Mouse (Mus musculus): ENCODE measurements around the gene Sdk1.
A peak's percentile ranks its signal among the peaks of the same experiment; 100 is the strongest.

Sdk1 gene

GRCm38 (mm10) chr5:141447247-141447646 is 206.0 kb downstream of the Sdk1 start:
- no peak for DNase-seq (ENCODE audit: low read depth, low spot score)

- no peak for DNase-seq (ENCODE audit: low read depth, low spot score)
Measured at GRCm38 (mm10) chr5:141463417-141463816, 222.1 kb downstream of the Sdk1 start.

- DNase-seq (ENCODE audit: low read depth, low spot score): no peak
Measured at GRCm38 (mm10) chr5:141468821-141469220, 227.5 kb downstream of the Sdk1 start.

- no peak for DNase-seq (ENCODE audit: low read depth, low spot score)
Measured at GRCm38 (mm10) chr5:141505281-141505680, 264.0 kb downstream of the Sdk1 start.

GRCm38 (mm10) chr5:141506344-141506743 is 265.1 kb downstream of the Sdk1 start:
- DNase-seq (ENCODE audit: low read depth, low spot score): peak; percentile 24

GRCm38 (mm10) chr5:141524801-141525715 is 283.8 kb downstream of the Sdk1 start:
- peak; percentile 10 for DNase-seq (ENCODE audit: low read depth, low spot score)

GRCm38 (mm10) chr5:141540193-141540592 is 298.9 kb downstream of the Sdk1 start:
- no peak for DNase-seq (ENCODE audit: low read depth, low spot score)

GRCm38 (mm10) chr5:141542890-141543666 is 301.8 kb downstream of the Sdk1 start:
- no peak for DNase-seq (ENCODE audit: low read depth, low spot score)

- DNase-seq (ENCODE audit: low read depth, low spot score): no peak
Measured at GRCm38 (mm10) chr5:141553444-141553843, 312.2 kb downstream of the Sdk1 start.

GRCm38 (mm10) chr5:141558731-141559130 is 317.4 kb downstream of the Sdk1 start:
- DNase-seq (ENCODE audit: low read depth, low spot score): no peak

- DNase-seq (ENCODE audit: low read depth, low spot score): no peak
Measured at GRCm38 (mm10) chr5:141560325-141560724, 319.0 kb downstream of the Sdk1 start.

GRCm38 (mm10) chr5:141561989-141562560 is 320.8 kb downstream of the Sdk1 start:
- DNase-seq (ENCODE audit: low read depth, low spot score): no peak

- no peak for DNase-seq (ENCODE audit: low read depth, low spot score)
Measured at GRCm38 (mm10) chr5:141564197-141564596, 322.9 kb downstream of the Sdk1 start.

- no peak for DNase-seq (ENCODE audit: low read depth, low spot score)
Measured at GRCm38 (mm10) chr5:141568106-141568505, 326.8 kb downstream of the Sdk1 start.

- peak; percentile 42 for DNase-seq (ENCODE audit: low read depth, low spot score)
Measured at GRCm38 (mm10) chr5:141570442-141570841, 329.2 kb downstream of the Sdk1 start.

GRCm38 (mm10) chr5:141574263-141574662 is 333.0 kb downstream of the Sdk1 start:
- DNase-seq (ENCODE audit: low read depth, low spot score): peak; percentile 47

GRCm38 (mm10) chr5:141591246-141591645 is 350.0 kb downstream of the Sdk1 start:
- DNase-seq (ENCODE audit: low read depth, low spot score): no peak

GRCm38 (mm10) chr5:141612721-141613120 is 371.4 kb downstream of the Sdk1 start:
- no peak for DNase-seq (ENCODE audit: low read depth, low spot score)

- DNase-seq (ENCODE audit: low read depth, low spot score): peak; percentile 39
Measured at GRCm38 (mm10) chr5:141615763-141616162, 374.5 kb downstream of the Sdk1 start.

GRCm38 (mm10) chr5:141617660-141618059 is 376.4 kb downstream of the Sdk1 start:
- DNase-seq (ENCODE audit: low read depth, low spot score): peak; percentile 20

- peak; percentile 35 for DNase-seq (ENCODE audit: low read depth, low spot score)
Measured at GRCm38 (mm10) chr5:141625401-141625800, 384.1 kb downstream of the Sdk1 start.

GRCm38 (mm10) chr5:141631641-141632040 is 390.4 kb downstream of the Sdk1 start:
- no peak for DNase-seq (ENCODE audit: low read depth, low spot score)
